Mouse (Mus musculus) MEL (cell line): ENCODE measurements around the gene Tbc1d2b.

Experiments
- CHD2 ChIP-seq: IDR thresholded peaks from 2 replicates; pipeline ENCODE4 v1.6.1; 2011; ENCODE audit warnings: low read length, improper control_type of control experiment
- CTCF ChIP-seq, 3 experiments: IDR thresholded peaks in 2 of 3; conservative IDR thresholded peaks in 1 of 3; 2 replicates each; pipeline ENCODE4 v1.5.1; 2011 to 2012; ENCODE audit warnings: low read length in 3 of 3, low read depth in 2 of 3, mild to moderate bottlenecking in 2 of 3, improper control_type of control experiment in 1 of 3, inconsistent platforms in 1 of 3, mixed read lengths in 1 of 3, moderate library complexity in 1 of 3; ENCODE audit not compliant: control insufficient read depth in 1 of 3, insufficient read depth in 1 of 3, poor library complexity in 1 of 3, severe bottlenecking in 1 of 3
- EP300 ChIP-seq, 2 experiments: IDR thresholded peaks; 2 replicates each; pipeline ENCODE4 v1.6.1; 2011; ENCODE audit warnings: improper control_type of control experiment in 2 of 2, low read length in 2 of 2, low read depth in 1 of 2, mild to moderate bottlenecking in 1 of 2
- HCFC1 ChIP-seq: IDR thresholded peaks from 2 replicates; pipeline ENCODE4 v1.6.1; 2012; ENCODE audit warnings: low read depth, mild to moderate bottlenecking, inconsistent platforms, low read length, improper control_type of control experiment, moderate library complexity
- MAX ChIP-seq: IDR thresholded peaks from 2 replicates; pipeline ENCODE4 v1.6.1; 2011; ENCODE audit warnings: low read length, improper control_type of control experiment
- NELFE ChIP-seq: IDR thresholded peaks from 2 replicates; pipeline ENCODE4 v1.6.1; 2011; ENCODE audit warnings: low read depth, low read length, improper control_type of control experiment
- POLR2A ChIP-seq, 2 experiments: IDR thresholded peaks; 2 replicates each; pipeline ENCODE4 v1.6.1; 2011 to 2012; ENCODE audit warnings: low read length in 2 of 2, mild to moderate bottlenecking in 2 of 2, control low read depth in 1 of 2, improper control_type of control experiment in 1 of 2, low read depth in 1 of 2, moderate library complexity in 1 of 2; ENCODE audit not compliant: control insufficient read depth in 1 of 2, insufficient read depth in 1 of 2, poor library complexity in 1 of 2
- TAL1 ChIP-seq: IDR thresholded peaks from 2 replicates; pipeline ENCODE4 v1.6.1; 2012; ENCODE audit warnings: mild to moderate bottlenecking, inconsistent platforms, low read length, moderate library complexity, mixed read lengths
- TBP ChIP-seq: IDR thresholded peaks from 2 replicates; pipeline ENCODE4 v1.8.0; 2011; ENCODE audit warnings: low read depth, low read length, improper control_type of control experiment
- TCF12 ChIP-seq: IDR thresholded peaks from 2 replicates; pipeline ENCODE4 v1.6.1; 2014; ENCODE audit warnings: low read depth, mild to moderate bottlenecking, inconsistent platforms, low read length, improper control_type of control experiment, moderate library complexity
- ZC3H11A ChIP-seq: IDR thresholded peaks from 2 replicates; pipeline ENCODE4 v1.6.1; 2012; ENCODE audit warnings: low read depth, mild to moderate bottlenecking, inconsistent platforms, low read length, improper control_type of control experiment

DNA sequence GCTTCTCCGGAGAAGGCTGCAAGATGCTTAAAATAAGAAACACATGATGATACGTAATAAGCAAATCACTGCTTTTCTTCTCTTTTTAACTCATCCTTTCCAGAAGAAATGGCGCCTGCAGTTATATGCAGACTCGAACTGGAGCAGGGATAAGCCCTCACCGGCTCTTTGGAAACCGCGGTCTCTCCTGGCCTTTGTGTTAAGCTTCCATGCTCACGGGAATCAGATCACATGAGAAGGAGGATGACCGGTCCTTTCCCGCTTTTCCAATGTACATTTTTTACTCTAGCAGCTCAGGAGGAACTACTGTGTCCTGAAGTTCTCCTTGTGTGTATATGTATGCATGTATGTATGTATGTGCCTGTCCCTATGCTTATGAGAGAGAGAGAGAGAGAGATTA, 3.7 kb downstream of the Tbc1d2b start:
- TF ChIP-seq NELFE (no peak), ZC3H11A (no peak), TCF12 (no peak), CTCF (IDR thresholded peaks at IDR 0.05 in 2 of 3, conservative IDR thresholded peaks at IDR 0.05 in 1 of 3; ENCODE audit: control insufficient read depth in 1 of 3, insufficient read depth in 1 of 3, low read depth in 2 of 3, low read length in 3 of 3, poor library complexity in 1 of 3, severe bottlenecking in 1 of 3) (no peak), POLR2A (IDR thresholded peaks at IDR 0.05; ENCODE audit: control insufficient read depth in 1 of 2, insufficient read depth in 1 of 2, low read depth in 1 of 2, low read length in 2 of 2, poor library complexity in 1 of 2) (no peak), TAL1 (no peak), TBP (no peak), CHD2 (no peak), EP300 (IDR thresholded peaks at IDR 0.05; ENCODE audit: low read depth in 1 of 2, low read length in 2 of 2) (no peak), MAX (no peak), HCFC1 (no peak)
